Mouse (Mus musculus): ENCODE results near the gene Hist1h2bk. TPM values are rescaled to one million over a fixed set of nuclear protein-coding genes. Genes with fewer than 3 reads are reported as not detected.

The Hist1h2bk gene
- polyA plus RNA-seq, 1 experiment from 2014 or later, result 5.5 TPM

- Histone ChIP-seq H3K27ac (no peak overlapping the region), H3K4me2 (peak overlapping the region; percentile 42), H3K27me3 (replicated peaks) (peaks cover 27% of the 10 kb centered on the region)
These were observed 19.9 kb upstream of the Hist1h2bk start for GRCm38 (mm10) chr13:22015479-22016450.

GRCm38 (mm10) chr13:22019934-22020835 lies 15.5 kb upstream of the Hist1h2bk start:
- Histone ChIP-seq H3K4me1 (no peaks in the 10 kb centered on the region), H3K27me3 (replicated peaks) (peaks cover 2% of the 10 kb centered on the region; the same call in 1 of the 2 replicates), H3K4me2 (peak overlapping the region; percentile 76), H3K9ac (peak overlapping the region; percentile 34; the same call in 1 of the 2 replicates), H3K36me3 (no peaks in the 10 kb centered on the region), H3K9me3 (no peaks in the 10 kb centered on the region), H3K4me3 (replicated peaks) (peak overlapping the region; percentile 52), H3K27ac (no peak overlapping the region)
- 1% methylated on average over 44 of the region's 44 CpGs for WGBS
- ATAC-seq (ENCODE audit: insufficient read depth, low FRiP score, low read depth), result peak; percentile 60; the same call in 1 of the 2 replicates

More at GRCm38 (mm10) chr13:22015479-22016450, 19.9 kb upstream of the Hist1h2bk start:
- Histone ChIP-seq H3K4me1 (0 out of 2 replicates have a peak, but pooled peaks cover 7% of the 10 kb centered on the region), H3K36me3 (no peaks in the 10 kb centered on the region), H3K4me3 (replicated peaks) (peak overlapping the region; percentile 7; the same call in 1 of the 2 replicates), H3K9me3 (no peaks in the 10 kb centered on the region), H3K9ac (no peak overlapping the region)
- ATAC-seq (ENCODE audit: insufficient read depth, low FRiP score, low read depth), result peak; percentile 84
- WGBS, result 16% methylated on average over 27 of the region's 27 CpGs

- Histone ChIP-seq H3K36me3 (no peaks in the 10 kb centered on the region), H3K9ac (no peak overlapping the region; the same call in 1 of the 2 replicates), H3K4me2 (peak overlapping the region; percentile 76), H3K4me3 (replicated peaks) (peak overlapping the region; percentile 52), H3K27ac (no peak overlapping the region), H3K9me3 (no peaks in the 10 kb centered on the region), H3K4me1 (no peaks in the 10 kb centered on the region), H3K27me3 (replicated peaks) (no peaks in the 10 kb centered on the region)
- WGBS, result under 1% methylated on average over 8 of the region's 8 CpGs
- peak; percentile 67 for ATAC-seq (ENCODE audit: insufficient read depth, low FRiP score, low read depth)
These were observed 14.8 kb upstream of the Hist1h2bk start for GRCm38 (mm10) chr13:22020901-22021339.

GRCm38 (mm10) chr13:22021581-22021980 lies 14.1 kb upstream of the Hist1h2bk start:
- Histone ChIP-seq H3K36me3 (no peaks in the 10 kb centered on the region), H3K9ac (peak overlapping the region; percentile 29; the same call in 1 of the 2 replicates), H3K4me2 (peak overlapping the region; percentile 76), H3K4me1 (no peaks in the 10 kb centered on the region), H3K4me3 (replicated peaks) (peak overlapping the region; percentile 52), H3K27me3 (replicated peaks) (no peaks in the 10 kb centered on the region), H3K9me3 (no peaks in the 10 kb centered on the region), H3K27ac (peak overlapping the region; percentile 13; the same call in 1 of the 2 replicates)
- WGBS, result under 1% methylated on average over 11 of the region's 11 CpGs
- no peak for ATAC-seq (ENCODE audit: insufficient read depth, low FRiP score, low read depth)

GRCm38 (mm10) chr13:22022241-22022640 lies 13.4 kb upstream of the Hist1h2bk start:
- Histone ChIP-seq H3K4me2 (peak overlapping the region; percentile 76), H3K27me3 (replicated peaks) (no peaks in the 10 kb centered on the region), H3K4me1 (no peaks in the 10 kb centered on the region), H3K36me3 (no peaks in the 10 kb centered on the region), H3K9ac (peak overlapping the region; percentile 29; the same call in 1 of the 2 replicates), H3K4me3 (replicated peaks) (peak overlapping the region; percentile 52), H3K9me3 (no peaks in the 10 kb centered on the region), H3K27ac (no peak overlapping the region)
- ATAC-seq (ENCODE audit: insufficient read depth, low FRiP score, low read depth), result peak; percentile 81
- WGBS, result under 1% methylated on average over 9 of the region's 9 CpGs

- H3K4me2 ChIP-seq, result peak overlapping the region; percentile 58
- peak overlapping the region; percentile 61 for H3K27ac ChIP-seq
- H3K4me1 ChIP-seq, result 0 out of 2 replicates have a peak, but pooled peaks cover 3% of the 10 kb centered on the region
- WGBS, result 2% methylated on average over 35 of the region's 35 CpGs
- H3K36me3 ChIP-seq, result no peaks in the 10 kb centered on the region
- H3K9ac ChIP-seq, result peak overlapping the region; percentile 48; the same call in 1 of the 2 replicates
- H3K9me3 ChIP-seq, result no peaks in the 10 kb centered on the region
- H3K27me3 ChIP-seq (replicated peaks), result no peaks in the 10 kb centered on the region
- ATAC-seq (ENCODE audit: insufficient read depth, low FRiP score, low read depth), result no peak
- H3K4me3 ChIP-seq (replicated peaks), result peak overlapping the region; percentile 48
These were observed 9.3 kb upstream of the Hist1h2bk start for GRCm38 (mm10) chr13:22026058-22027031.

- Histone ChIP-seq H3K27me3 (replicated peaks) (no peaks in the 10 kb centered on the region), H3K27ac (peak overlapping the region; percentile 88), H3K9ac (peak overlapping the region; percentile 65; the same call in 1 of the 2 replicates), H3K36me3 (no peaks in the 10 kb centered on the region), H3K4me1 (0 out of 2 replicates have a peak, but pooled peaks cover 3% of the 10 kb centered on the region), H3K9me3 (no peaks in the 10 kb centered on the region), H3K4me3 (replicated peaks) (peak overlapping the region; percentile 57), H3K4me2 (peak overlapping the region; percentile 69)
- WGBS, result 2% methylated on average over 40 of the region's 40 CpGs
- ATAC-seq (ENCODE audit: insufficient read depth, low FRiP score, low read depth), result peak; percentile 86
These were observed 6.8 kb upstream of the Hist1h2bk start for GRCm38 (mm10) chr13:22028673-22029460.

GRCm38 (mm10) chr13:22029928-22030327 lies 5.7 kb upstream of the Hist1h2bk start:
- 36% methylated on average over 8 of the region's 8 CpGs for WGBS
- no peaks in the 10 kb centered on the region for H3K9me3 ChIP-seq
- H3K4me3 ChIP-seq (replicated peaks), result no peak overlapping the region
- no peak overlapping the region for H3K9ac ChIP-seq
- 0 out of 2 replicates have a peak, but pooled peaks cover 3% of the 10 kb centered on the region for H3K4me1 ChIP-seq
- H3K27me3 ChIP-seq (replicated peaks), result no peaks in the 10 kb centered on the region
- H3K4me2 ChIP-seq, result no peak overlapping the region
- ATAC-seq (ENCODE audit: insufficient read depth, low FRiP score, low read depth), result no peak
- H3K36me3 ChIP-seq, result no peaks in the 10 kb centered on the region
- H3K27ac ChIP-seq, result no peak overlapping the region

GRCm38 (mm10) chr13:22030493-22030892 lies 5.2 kb upstream of the Hist1h2bk start:
- Histone ChIP-seq H3K27me3 (replicated peaks) (no peaks in the 10 kb centered on the region), H3K9me3 (no peaks in the 10 kb centered on the region), H3K4me2 (no peak overlapping the region), H3K9ac (no peak overlapping the region), H3K4me1 (0 out of 2 replicates have a peak, but pooled peaks cover 3% of the 10 kb centered on the region), H3K4me3 (replicated peaks) (no peak overlapping the region), H3K36me3 (no peaks in the 10 kb centered on the region), H3K27ac (no peak overlapping the region)
- 9% methylated on average over 4 of the region's 4 CpGs for WGBS
- ATAC-seq (ENCODE audit: insufficient read depth, low FRiP score, low read depth), result no peak

All from stomach, embryonic 15.5 days (tissue).